Mouse (Mus musculus) hindbrain, embryonic 12.5 days (tissue): ENCODE results near the gene Tbck. TPM values are rescaled to one million over a fixed set of nuclear protein-coding genes. Genes with fewer than 3 reads are reported as not detected.

Source experiments
- ATAC-seq: fragments of 200-750 bp; cut with Nextera tagmentation; 2 replicates; pipeline ENCODE4 v1.8.0; 2017; ENCODE audit warnings: moderate TSS enrichment; ENCODE audit not compliant: low FRiP score
- H3K27ac ChIP-seq: fragments of 300-500 bp; sonication (generic); 2 replicates; pipeline ENCODE4 v1.5.1; 2016; ENCODE audit warnings: mild to moderate bottlenecking
- H3K27me3 ChIP-seq: fragments of 300-500 bp; sonication (generic); 2 replicates; pipeline ENCODE4 v1.6.1; 2016; ENCODE audit warnings: mild to moderate bottlenecking
- H3K36me3 ChIP-seq: fragments of 300-500 bp; sonication (generic); 2 replicates; pipeline ENCODE4 v1.6.1; 2016; ENCODE audit warnings: mild to moderate bottlenecking
- H3K4me1 ChIP-seq: fragments of 300-500 bp; sonication (generic); 2 replicates; pipeline ENCODE4 v1.6.1; 2016
- H3K4me2 ChIP-seq: fragments of 300-500 bp; sonication (generic); replicated peaks from 2 replicates; pipeline ENCODE4 v1.6.1; 2016; ENCODE audit warnings: mild to moderate bottlenecking
- H3K4me3 ChIP-seq: fragments of 300-500 bp; sonication (generic); 2 replicates; pipeline ENCODE4 v1.5.1; 2016; ENCODE audit warnings: mild to moderate bottlenecking
- H3K9ac ChIP-seq: fragments of 300-500 bp; sonication (generic); 2 replicates; pipeline ENCODE4 v1.6.1; 2016; ENCODE audit warnings: mild to moderate bottlenecking, moderate library complexity
- H3K9me3 ChIP-seq: fragments of 300-500 bp; sonication (generic); replicated peaks from 2 replicates; pipeline ENCODE4 v1.6.1; 2016; ENCODE audit warnings: mild to moderate bottlenecking
- WGBS: fragments of 180-500 bp; shearing (Covaris S2); methylation state at CpG from one replicate; pipeline ENCODE4 v1.1.7; 2016; 5-methylcytosine and 5-hydroxymethylcytosine counted together
- polyA plus RNA-seq: library from polyadenylated mRNA; unstranded; fragments of >200 nt; fragmentation: Nextera tagmentation; extraction: Ambion mirVana; gene quantifications from 2 replicates; pipeline ENCODE4 v1.2.1, GENCODE M21; 2016

Gene Tbck
- polyA plus RNA-seq, 1 experiment from 2014 or later, result 32.6 TPM

DNA sequence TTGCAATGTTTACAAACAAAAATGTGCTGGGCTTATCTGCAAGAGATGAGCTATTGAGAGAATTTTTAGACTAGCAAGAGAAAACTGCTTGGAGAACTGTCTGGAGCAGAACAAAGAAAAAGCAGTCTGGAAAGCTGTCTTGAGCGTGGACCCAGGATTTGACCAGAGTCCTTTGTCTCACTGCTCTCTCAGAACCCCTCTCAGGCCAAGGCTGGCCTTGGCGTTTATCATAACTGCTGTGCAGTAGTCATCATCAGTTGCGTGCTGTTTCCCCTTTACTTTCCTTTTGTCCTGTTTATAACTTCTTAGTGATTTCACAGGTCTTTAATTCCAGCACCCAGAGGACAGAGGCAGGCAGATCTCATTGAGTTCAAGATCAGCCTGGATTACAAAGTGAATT is 20.3 kb downstream of the Tbck start:
- Histone ChIP-seq H3K27ac (no peak overlapping the region), H3K36me3 (no peaks in the 10 kb centered on the region), H3K4me1 (no peaks in the 10 kb centered on the region), H3K9ac (no peak overlapping the region), H3K9me3 (no peaks in the 10 kb centered on the region), H3K4me2 (no peak overlapping the region), H3K27me3 (no peaks in the 10 kb centered on the region), H3K4me3 (no peak overlapping the region)
- no peak for ATAC-seq
- 90% methylated on average over 3 of the region's 3 CpGs for WGBS

- ATAC-seq, result no peak
- no peak overlapping the region for H3K9ac ChIP-seq
- no peaks in the 10 kb centered on the region for H3K4me1 ChIP-seq
- H3K4me2 ChIP-seq, result no peak overlapping the region
- no peak overlapping the region for H3K27ac ChIP-seq
- H3K27me3 ChIP-seq, result no peaks in the 10 kb centered on the region
- no peaks in the 10 kb centered on the region for H3K36me3 ChIP-seq
- no peak overlapping the region for H3K4me3 ChIP-seq
- WGBS, result 77% methylated on average over 4 of the region's 4 CpGs
- no peaks in the 10 kb centered on the region for H3K9me3 ChIP-seq
Observed at GRCm38 (mm10) chr3:132706977-132707376, 23.0 kb downstream of the Tbck start.

DNA sequence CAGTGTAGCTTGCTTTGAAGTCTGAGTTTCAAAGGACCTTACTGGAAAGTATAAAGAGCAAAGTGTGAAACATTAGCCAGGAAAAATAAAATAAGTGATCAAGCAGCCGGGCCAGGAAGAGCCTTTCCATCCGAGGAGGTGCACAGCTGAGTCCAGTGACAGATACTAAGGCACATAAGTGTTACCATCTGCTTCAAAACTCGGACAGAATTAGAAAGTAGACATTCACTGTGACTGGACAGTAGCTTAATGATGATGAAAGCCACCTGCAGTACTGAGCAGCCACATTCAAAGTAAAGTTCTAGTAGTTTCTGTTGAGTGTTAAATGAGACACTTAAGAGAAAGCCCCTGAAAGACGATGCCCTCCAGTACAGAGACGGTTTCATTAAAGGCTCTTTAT is 30.0 kb downstream of the Tbck start:
- Histone ChIP-seq H3K27me3 (no peaks in the 10 kb centered on the region), H3K9ac (no peak overlapping the region), H3K36me3 (no peaks in the 10 kb centered on the region), H3K9me3 (no peaks in the 10 kb centered on the region), H3K4me2 (no peak overlapping the region), H3K4me1 (no peaks in the 10 kb centered on the region), H3K27ac (no peak overlapping the region), H3K4me3 (no peak overlapping the region)
- no peak for ATAC-seq
- WGBS, result 67% methylated on average over 5 of the region's 5 CpGs

DNA sequence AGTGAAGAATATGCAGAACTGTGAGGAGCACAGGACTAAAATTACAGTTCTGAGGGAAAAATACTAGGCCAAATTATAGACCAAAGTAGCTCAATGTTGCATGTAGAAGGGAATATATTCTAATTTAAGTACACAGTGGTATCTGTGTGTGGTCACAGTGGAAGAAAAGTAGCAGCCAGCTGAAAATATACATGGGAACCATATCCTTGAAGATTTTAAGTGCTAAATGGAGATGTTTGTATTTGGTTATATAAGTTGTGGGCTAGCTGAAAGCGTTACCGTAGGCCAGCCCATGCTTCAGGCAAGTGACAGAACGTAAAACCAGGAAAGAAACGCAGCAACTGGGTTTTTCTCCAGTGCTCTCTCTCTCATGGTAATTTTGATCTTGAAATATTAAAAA is 33.4 kb downstream of the Tbck start:
- Histone ChIP-seq H3K9ac (no peak overlapping the region), H3K36me3 (peaks cover 9% of the 10 kb centered on the region; the same call in 1 of the 2 replicates), H3K9me3 (no peaks in the 10 kb centered on the region), H3K4me1 (no peaks in the 10 kb centered on the region), H3K4me2 (no peak overlapping the region), H3K27me3 (no peaks in the 10 kb centered on the region), H3K27ac (no peak overlapping the region), H3K4me3 (no peak overlapping the region)
- no peak for ATAC-seq
- 94% methylated on average over 4 of the region's 4 CpGs for WGBS

GRCm38 (mm10) chr3:132724326-132724725 is 40.4 kb downstream of the Tbck start:
- Histone ChIP-seq H3K36me3 (peaks cover 24% of the 10 kb centered on the region; the same call in 1 of the 2 replicates), H3K27ac (no peak overlapping the region), H3K9me3 (no peaks in the 10 kb centered on the region), H3K9ac (no peak overlapping the region), H3K4me3 (no peak overlapping the region), H3K4me2 (no peak overlapping the region), H3K4me1 (no peaks in the 10 kb centered on the region), H3K27me3 (no peaks in the 10 kb centered on the region)
- 94% methylated on average over 3 of the region's 3 CpGs for WGBS
- ATAC-seq, result no peak

- no peaks in the 10 kb centered on the region for H3K27me3 ChIP-seq
- no peak overlapping the region for H3K27ac ChIP-seq
- H3K36me3 ChIP-seq, result no peaks in the 10 kb centered on the region
- 58% methylated on average over 10 of the region's 10 CpGs for WGBS
- no peaks in the 10 kb centered on the region for H3K9me3 ChIP-seq
- H3K4me2 ChIP-seq, result no peak overlapping the region
- H3K9ac ChIP-seq, result no peak overlapping the region
- H3K4me1 ChIP-seq, result peaks cover 6% of the 10 kb centered on the region; the same call in 1 of the 2 replicates
- ATAC-seq, result peak; percentile 75
- H3K4me3 ChIP-seq, result no peak overlapping the region
Observed at GRCm38 (mm10) chr3:132744287-132745146, 60.6 kb downstream of the Tbck start.

GRCm38 (mm10) chr3:132747036-132747435 is 63.1 kb downstream of the Tbck start:
- no peaks in the 10 kb centered on the region for H3K9me3 ChIP-seq
- no peak overlapping the region for H3K9ac ChIP-seq
- H3K4me2 ChIP-seq, result no peak overlapping the region
- H3K36me3 ChIP-seq, result no peaks in the 10 kb centered on the region
- H3K27ac ChIP-seq, result no peak overlapping the region
- H3K4me1 ChIP-seq, result peaks cover 6% of the 10 kb centered on the region; the same call in 1 of the 2 replicates
- peak; percentile 71; the same call in 1 of the 2 replicates for ATAC-seq
- H3K4me3 ChIP-seq, result no peak overlapping the region
- whole genome bisulfite sequencing, result 32% methylated on average over 3 of the region's 3 CpGs
- H3K27me3 ChIP-seq, result no peaks in the 10 kb centered on the region

GRCm38 (mm10) chr3:132747766-132748165 is 63.8 kb downstream of the Tbck start:
- H3K4me2 ChIP-seq, result no peak overlapping the region
- H3K4me3 ChIP-seq, result no peak overlapping the region
- H3K4me1 ChIP-seq, result peaks cover 6% of the 10 kb centered on the region; the same call in 1 of the 2 replicates
- no peak overlapping the region for H3K9ac ChIP-seq
- H3K9me3 ChIP-seq, result no peaks in the 10 kb centered on the region
- no peak for ATAC-seq
- no peak overlapping the region for H3K27ac ChIP-seq
- WGBS, result 80% methylated on average over 14 of the region's 14 CpGs
- no peaks in the 10 kb centered on the region for H3K27me3 ChIP-seq
- peaks cover 4% of the 10 kb centered on the region; the same call in 1 of the 2 replicates for H3K36me3 ChIP-seq

GRCm38 (mm10) chr3:132748750-132749149 is 64.8 kb downstream of the Tbck start:
- H3K4me3 ChIP-seq, result no peak overlapping the region
- ATAC-seq, result no peak
- H3K9ac ChIP-seq, result no peak overlapping the region
- peaks cover 6% of the 10 kb centered on the region; the same call in 1 of the 2 replicates for H3K4me1 ChIP-seq
- H3K27ac ChIP-seq, result no peak overlapping the region
- H3K27me3 ChIP-seq, result no peaks in the 10 kb centered on the region
- peaks cover 11% of the 10 kb centered on the region for H3K36me3 ChIP-seq
- H3K4me2 ChIP-seq, result no peak overlapping the region
- 94% methylated on average over 3 of the region's 3 CpGs for WGBS
- no peaks in the 10 kb centered on the region for H3K9me3 ChIP-seq

GRCm38 (mm10) chr3:132752772-132753171 is 68.8 kb downstream of the Tbck start:
- no peaks in the 10 kb centered on the region for H3K27me3 ChIP-seq
- H3K4me2 ChIP-seq, result no peak overlapping the region
- no peak overlapping the region for H3K4me3 ChIP-seq
- 83% methylated on average over 4 of the region's 4 CpGs for WGBS
- H3K9me3 ChIP-seq, result no peaks in the 10 kb centered on the region
- peaks cover 20% of the 10 kb centered on the region for H3K36me3 ChIP-seq
- no peak overlapping the region for H3K9ac ChIP-seq
- no peak for ATAC-seq
- no peak overlapping the region for H3K27ac ChIP-seq
- H3K4me1 ChIP-seq, result no peaks in the 10 kb centered on the region

DNA sequence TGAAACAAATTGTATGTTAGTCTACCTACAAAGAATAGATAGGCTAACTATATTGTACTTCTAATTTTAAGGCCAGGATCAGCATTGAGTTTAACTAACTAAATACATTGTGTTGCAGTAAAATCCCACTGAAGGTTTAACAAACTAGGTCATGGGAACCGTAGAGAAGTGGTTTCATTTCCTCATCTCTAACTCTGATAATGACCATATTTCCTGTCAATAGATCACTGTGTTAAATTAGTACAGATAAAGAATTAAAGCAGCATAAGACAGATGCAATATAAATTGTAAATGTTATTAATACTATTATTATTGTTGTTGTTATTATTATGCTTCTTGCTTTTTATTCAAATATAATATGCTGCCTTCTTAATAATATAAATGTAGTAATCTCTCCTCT is 72.3 kb downstream of the Tbck start:
- WGBS, result 81% methylated on average over 1 of the region's 1 CpGs
- Histone ChIP-seq H3K36me3 (peaks cover 20% of the 10 kb centered on the region), H3K4me2 (no peak overlapping the region), H3K27ac (no peak overlapping the region), H3K4me1 (no peaks in the 10 kb centered on the region), H3K4me3 (no peak overlapping the region), H3K9me3 (no peaks in the 10 kb centered on the region), H3K27me3 (no peaks in the 10 kb centered on the region), H3K9ac (no peak overlapping the region)
- no peak for ATAC-seq

- H3K27ac ChIP-seq, result no peak overlapping the region
- no peak overlapping the region for H3K4me3 ChIP-seq
- no peak overlapping the region for H3K4me2 ChIP-seq
- peak; percentile 67; the same call in 1 of the 2 replicates for ATAC-seq
- H3K27me3 ChIP-seq, result no peaks in the 10 kb centered on the region
- no peak overlapping the region for H3K9ac ChIP-seq
- no peaks in the 10 kb centered on the region for H3K9me3 ChIP-seq
- no peaks in the 10 kb centered on the region for H3K4me1 ChIP-seq
- H3K36me3 ChIP-seq, result 0 out of 2 replicates have a peak, but pooled peaks cover 2% of the 10 kb centered on the region
- WGBS, result 81% methylated on average over 17 of the region's 17 CpGs
Observed at GRCm38 (mm10) chr3:132766033-132766726, 82.2 kb downstream of the Tbck start.
